Mouse (Mus musculus) intestine, postnatal 0 days (tissue): ENCODE measurements around the gene Tub. TPM values are rescaled to one million over a fixed set of nuclear protein-coding genes. Genes with fewer than 3 reads are reported as not detected.

Source experiments
- ATAC-seq: fragments of 200-750 bp; cut with Nextera tagmentation; 2 replicates; pipeline ENCODE4 v1.8.0; 2017; ENCODE audit warnings: mild to moderate bottlenecking, moderate TSS enrichment, moderate library complexity
- H3K27ac ChIP-seq: fragments of 300-500 bp; sonication (generic); 2 replicates; pipeline ENCODE4 v1.5.1; 2014; ENCODE audit warnings: mild to moderate bottlenecking, low read depth, low read length, moderate library complexity
- H3K27me3 ChIP-seq: fragments of 300-500 bp; sonication (generic); replicated peaks from 2 replicates; pipeline ENCODE4 v1.6.1; 2014; ENCODE audit warnings: low read length, mixed read lengths; ENCODE audit not compliant: control insufficient read depth, insufficient read depth
- H3K36me3 ChIP-seq: fragments of 300-500 bp; sonication (generic); 2 replicates; pipeline ENCODE4 v1.6.1; 2014; ENCODE audit warnings: mild to moderate bottlenecking, moderate library complexity; ENCODE audit not compliant: control insufficient read depth, insufficient read depth
- H3K4me1 ChIP-seq: fragments of 300-500 bp; sonication (generic); replicated peaks from 2 replicates; pipeline ENCODE4 v1.6.1; 2014; ENCODE audit warnings: antibody characterized with exemption, low read length, mixed read lengths; ENCODE audit not compliant: control insufficient read depth, insufficient read depth
- H3K4me2 ChIP-seq: fragments of 300-500 bp; sonication (generic); replicated peaks from 2 replicates; pipeline ENCODE4 v1.6.1; 2014; ENCODE audit warnings: low read depth, mild to moderate bottlenecking, moderate library complexity
- H3K4me3 ChIP-seq: fragments of 300-500 bp; sonication (generic); 2 replicates; pipeline ENCODE4 v1.5.1; 2014; ENCODE audit warnings: low read depth, low read length
- H3K9ac ChIP-seq: fragments of 300-500 bp; sonication (generic); 2 replicates; pipeline ENCODE4 v1.6.1; 2014; ENCODE audit warnings: mild to moderate bottlenecking, low read depth, low read length
- H3K9me3 ChIP-seq: fragments of 300-500 bp; sonication (generic); 2 replicates; pipeline ENCODE4 v1.6.1; 2016; ENCODE audit warnings: mixed run types; ENCODE audit not compliant: control insufficient read depth
- CTCF ChIP-seq: sonication (generic); IDR thresholded peaks from 2 replicates; pipeline ENCODE4 v1.5.1; 2016; ENCODE audit warnings: low read depth, mild to moderate bottlenecking, control low read depth, antibody characterized with exemption, moderate library complexity
- WGBS: fragments of 180-500 bp; shearing (Covaris S2); extraction: QIAGEN DNeasy Blood & Tissue Kit; methylation state at CpG from one replicate; pipeline ENCODE4 v1.1.7; 2014; 5-methylcytosine and 5-hydroxymethylcytosine counted together
- polyA plus RNA-seq: library from polyadenylated mRNA; unstranded; fragments of >200 nt; fragmentation: Nextera tagmentation; extraction: Ambion mirVana; gene quantifications from 2 replicates; pipeline ENCODE4 v1.2.1, GENCODE M21; 2015

Gene Tub
- polyA plus RNA-seq, 1 experiment from 2014 or later = 1.1 TPM

DNA sequence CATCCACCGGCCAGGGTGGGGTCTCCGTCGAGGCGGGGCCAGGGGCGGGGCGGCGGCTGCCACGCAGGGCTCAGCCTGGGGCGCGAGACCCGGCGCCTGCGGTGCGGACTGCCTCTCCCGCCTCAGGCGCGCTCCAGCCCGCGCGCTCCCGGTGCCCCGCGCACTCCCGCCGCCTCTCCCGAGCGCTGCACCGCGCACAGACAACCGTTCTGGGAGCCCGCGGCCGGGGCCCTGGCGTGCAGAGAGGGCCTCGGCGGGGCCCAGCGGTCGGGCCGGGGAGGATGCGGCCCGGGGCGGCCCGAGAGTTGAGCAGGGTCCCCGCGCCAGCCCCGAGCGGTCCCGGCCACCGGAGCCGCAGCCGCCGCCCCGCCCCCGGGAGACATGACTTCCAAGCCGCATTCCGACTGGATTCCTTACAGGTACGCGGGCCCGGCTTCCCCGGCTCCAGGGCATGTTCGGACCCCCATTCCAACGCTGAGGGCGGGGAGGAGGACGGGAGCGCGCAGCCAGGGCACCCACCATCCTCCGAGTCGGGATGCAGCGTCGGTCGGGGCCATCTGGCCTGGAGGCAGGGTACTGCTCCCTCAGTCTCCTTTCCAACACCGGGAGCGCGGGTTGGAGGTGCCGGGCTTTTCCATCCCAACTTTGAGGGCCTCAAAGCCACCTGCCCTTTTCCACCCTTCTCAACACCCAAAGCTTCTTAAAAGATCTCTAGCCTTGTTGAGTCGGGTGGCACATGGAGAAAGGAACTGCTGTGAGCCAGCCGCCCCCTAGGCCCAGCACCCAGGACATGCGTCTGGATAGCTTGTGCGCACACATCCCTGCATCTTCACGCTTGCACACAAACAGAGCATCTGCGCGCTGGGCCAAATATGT, 60.8 kb downstream of the Tub start:
- peak overlapping the region; percentile 78 for H3K4me2 ChIP-seq
- 4% methylated on average over 66 of the region's 82 CpGs for WGBS

DNA sequence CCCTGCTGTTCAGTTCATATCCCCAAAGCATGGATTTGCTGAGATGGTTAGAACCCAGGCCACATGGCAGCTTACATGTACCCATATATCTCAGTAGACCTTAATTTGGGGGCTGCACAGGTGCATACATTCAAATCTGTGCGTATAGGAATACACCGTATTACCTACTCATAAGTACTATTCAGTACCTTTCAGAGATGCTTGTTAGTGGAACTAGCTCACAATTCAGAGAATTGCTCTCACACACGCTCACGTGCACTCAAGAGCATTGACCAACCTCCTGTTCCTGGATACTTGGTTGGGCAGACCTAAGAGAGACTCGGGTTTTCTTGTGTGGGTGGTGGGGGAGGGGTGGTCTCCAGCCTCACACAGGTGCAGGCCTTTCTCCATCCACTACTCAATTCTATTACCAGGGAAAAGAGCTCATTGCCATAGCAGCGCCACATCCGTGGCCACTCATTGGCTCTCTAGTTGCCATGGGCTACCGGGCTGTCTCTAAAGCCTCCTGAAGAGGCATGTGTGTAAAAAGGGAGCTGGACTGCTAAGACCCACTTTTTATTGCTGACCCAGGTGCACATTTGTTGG, 61.5 kb downstream of the Tub start:
- H3K4me1 ChIP-seq = no peaks in the 10 kb centered on the region
- no peak for ATAC-seq
- H3K9me3 ChIP-seq = no peaks in the 10 kb centered on the region
- H3K27me3 ChIP-seq = peaks cover 28% of the 10 kb centered on the region
- H3K27ac ChIP-seq = no peak overlapping the region
- TF ChIP-seq CTCF = no peak
- no peak overlapping the region for H3K4me2 ChIP-seq
- no peaks in the 10 kb centered on the region for H3K36me3 ChIP-seq
- peak overlapping the region; percentile 55; the same call in 1 of the 2 replicates for H3K4me3 ChIP-seq
- H3K9ac ChIP-seq = no peak overlapping the region
- WGBS = 68% methylated on average over 8 of the region's 8 CpGs

More for the DNA sequence above, 60.8 kb downstream of the Tub start:
- TF ChIP-seq CTCF = no peak
- no peaks in the 10 kb centered on the region for H3K9me3 ChIP-seq
- no peak for ATAC-seq
- H3K4me3 ChIP-seq = peak overlapping the region; percentile 55
- no peaks in the 10 kb centered on the region for H3K4me1 ChIP-seq
- no peaks in the 10 kb centered on the region for H3K36me3 ChIP-seq
- H3K27ac ChIP-seq = no peak overlapping the region
- peaks cover 28% of the 10 kb centered on the region for H3K27me3 ChIP-seq
- H3K9ac ChIP-seq = no peak overlapping the region

- Histone ChIP-seq H3K9ac (no peak overlapping the region), H3K4me3 (no peak overlapping the region), H3K4me1 (no peaks in the 10 kb centered on the region), H3K9me3 (no peaks in the 10 kb centered on the region), H3K27me3 (peaks cover 28% of the 10 kb centered on the region), H3K27ac (no peak overlapping the region), H3K4me2 (no peak overlapping the region), H3K36me3 (no peaks in the 10 kb centered on the region)
- no peak for TF ChIP-seq CTCF
- 71% methylated on average over 1 of the region's 1 CpGs for WGBS
- no peak for ATAC-seq
Measured at GRCm38 (mm10) chr7:109012575-109012974, 62.4 kb downstream of the Tub start.

DNA sequence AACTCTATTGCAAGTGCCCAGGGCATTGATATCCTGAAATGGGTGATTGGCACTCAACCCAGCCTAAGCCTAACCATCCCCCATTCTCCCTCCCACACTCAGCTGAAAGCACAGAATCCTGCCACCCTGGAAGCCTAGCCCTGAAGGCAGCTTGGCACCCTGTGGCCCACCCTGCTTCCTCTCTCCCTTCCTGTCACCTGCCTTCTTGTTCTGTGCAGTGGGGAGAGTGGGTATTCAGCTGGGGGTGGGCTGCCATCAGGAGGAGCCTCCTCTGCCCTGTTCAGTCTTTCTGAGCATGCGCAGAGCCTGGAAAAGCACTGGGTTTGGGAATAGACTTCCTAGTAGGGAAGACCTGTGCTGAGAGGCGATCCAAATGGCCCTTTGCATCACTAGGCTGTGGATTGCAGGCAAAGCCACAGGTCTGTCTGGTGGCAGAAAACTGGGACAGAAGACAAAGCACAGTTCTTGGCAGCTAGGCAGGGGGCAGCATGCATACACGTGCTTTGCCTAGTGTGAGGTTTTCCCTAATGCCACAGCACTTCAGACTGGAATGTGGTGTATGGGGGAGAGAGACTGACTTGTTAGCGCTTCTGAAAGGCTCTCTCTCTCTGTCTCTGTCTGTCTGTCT, 63.0 kb downstream of the Tub start:
- no peak overlapping the region for H3K27ac ChIP-seq
- no peak overlapping the region for H3K9ac ChIP-seq
- no peaks in the 10 kb centered on the region for H3K36me3 ChIP-seq
- H3K4me3 ChIP-seq = no peak overlapping the region
- TF ChIP-seq CTCF = no peak
- WGBS = 66% methylated on average over 4 of the region's 4 CpGs
- ATAC-seq = no peak
- H3K27me3 ChIP-seq = peaks cover 28% of the 10 kb centered on the region
- H3K4me1 ChIP-seq = no peaks in the 10 kb centered on the region
- no peaks in the 10 kb centered on the region for H3K9me3 ChIP-seq
- H3K4me2 ChIP-seq = no peak overlapping the region

DNA sequence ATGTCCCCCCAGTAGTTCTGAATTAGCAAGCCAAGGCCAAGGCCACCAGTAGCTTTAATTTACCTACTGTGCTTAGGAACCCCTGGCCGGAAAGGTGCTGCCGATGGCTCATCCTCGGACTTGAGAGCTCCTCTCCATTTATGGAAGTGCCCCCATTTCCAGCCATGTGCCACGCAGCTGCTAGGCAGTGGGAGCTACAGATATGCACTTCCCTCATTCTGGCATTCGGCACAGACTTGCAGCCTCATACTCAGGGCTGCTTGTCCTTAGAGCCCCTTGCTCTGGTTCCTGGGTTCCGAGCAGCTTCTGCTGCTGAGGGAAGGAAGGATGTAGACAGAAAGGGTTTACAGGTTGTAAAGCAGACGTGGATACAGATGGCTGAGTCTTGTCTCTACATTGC, 64.7 kb downstream of the Tub start:
- no peak overlapping the region for H3K4me2 ChIP-seq
- no peaks in the 10 kb centered on the region for H3K4me1 ChIP-seq
- no peak for ATAC-seq
- H3K27ac ChIP-seq = no peak overlapping the region
- H3K27me3 ChIP-seq = peaks cover 25% of the 10 kb centered on the region
- TF ChIP-seq CTCF = no peak
- H3K9ac ChIP-seq = no peak overlapping the region
- no peaks in the 10 kb centered on the region for H3K36me3 ChIP-seq
- H3K4me3 ChIP-seq = no peak overlapping the region
- no peaks in the 10 kb centered on the region for H3K9me3 ChIP-seq
- 74% methylated on average over 7 of the region's 7 CpGs for WGBS

GRCm38 (mm10) chr7:109016378-109016923, 66.3 kb downstream of the Tub start:
- H3K36me3 ChIP-seq = no peaks in the 10 kb centered on the region
- no peaks in the 10 kb centered on the region for H3K9me3 ChIP-seq
- H3K27ac ChIP-seq = no peak overlapping the region
- H3K27me3 ChIP-seq = peaks cover 11% of the 10 kb centered on the region
- no peak overlapping the region for H3K4me3 ChIP-seq
- H3K4me2 ChIP-seq = no peak overlapping the region
- 63% methylated on average over 5 of the region's 5 CpGs for WGBS
- no peak for TF ChIP-seq CTCF
- H3K4me1 ChIP-seq = no peaks in the 10 kb centered on the region
- no peak overlapping the region for H3K9ac ChIP-seq
- no peak for ATAC-seq
